Comparison of ENCODE assay signal across 8 mouse cellular contexts in the genomic region with DNA sequence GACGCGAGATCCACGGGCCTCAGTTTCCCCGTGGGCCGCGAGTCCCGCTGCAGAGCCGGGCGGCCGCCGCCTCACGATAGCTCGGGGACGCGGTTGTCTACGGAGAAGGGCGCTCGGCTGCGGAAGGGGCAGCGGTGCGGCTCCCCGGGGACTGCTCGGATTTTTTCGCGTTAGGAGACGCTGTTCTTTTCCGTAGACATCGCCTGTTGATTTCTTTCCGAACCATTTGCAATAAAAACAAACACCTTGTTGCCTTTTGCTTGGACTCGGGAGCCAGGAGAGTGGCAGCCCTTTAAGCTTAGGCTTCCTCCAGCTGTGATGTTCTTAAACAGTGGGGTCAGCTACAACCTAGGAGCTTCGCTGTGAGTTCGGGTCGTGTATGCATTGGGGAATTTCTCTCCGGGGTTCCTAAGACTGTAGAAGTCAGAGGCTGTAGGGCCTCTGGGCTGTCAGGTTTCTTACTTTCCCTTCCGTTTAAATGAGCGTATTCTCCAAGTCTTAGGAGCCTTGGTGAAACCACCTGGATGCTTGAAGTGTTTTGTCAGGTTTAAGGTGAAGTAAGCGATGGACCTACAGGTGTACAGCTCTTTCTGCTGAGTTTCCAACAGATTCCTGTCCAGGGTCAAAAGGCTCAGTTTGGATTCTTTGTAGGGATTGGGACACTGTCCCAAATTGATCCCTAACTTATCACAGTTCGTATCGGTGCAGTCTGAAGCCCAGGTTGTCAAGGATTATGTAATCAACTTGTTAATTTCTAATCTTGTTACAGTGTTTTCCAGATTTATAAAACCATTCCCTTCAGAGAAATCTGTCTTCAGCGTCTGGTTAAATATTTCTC. TPM values are rescaled to one million over a fixed set of nuclear protein-coding genes. Genes with fewer than 3 reads are reported as not detected.
DNase-seq lines count a peak whose midpoint lies in the region; ATAC-seq and TF ChIP-seq lines count a peak whose summit lies in the region.

No protein-coding gene starts in this region.

- no peaks in the 10 kb centered on the region for H3K4me1 ChIP-seq in forebrain, postnatal 0 days (ENCODE audit: insufficient read depth)
- no peaks in the 10 kb centered on the region; the same call in 1 of the 2 replicates for H3K4me1 ChIP-seq in intestine, postnatal 0 days (replicated peaks; ENCODE audit: control insufficient read depth, insufficient read depth, low read length)
- peaks cover 7% of the 10 kb centered on the region; the same call in 1 of the 2 replicates for H3K4me1 ChIP-seq in lung, embryonic 16.5 days (replicated peaks; ENCODE audit: control insufficient read depth, insufficient read depth, low read length)

- TF ChIP-seq CTCF in forebrain, postnatal 0 days (IDR thresholded peaks at IDR 0.05; ENCODE audit: low read depth), result no peak
- TF ChIP-seq CTCF in intestine, postnatal 0 days (IDR thresholded peaks at IDR 0.05; ENCODE audit: low read depth), result no peak

- H3K9ac ChIP-seq in forebrain, postnatal 0 days, result peak overlapping the region; percentile 84
- peak overlapping the region; percentile 93 for H3K9ac ChIP-seq in intestine, postnatal 0 days (ENCODE audit: low read depth, low read length)
- H3K9ac ChIP-seq in lung, embryonic 16.5 days (ENCODE audit: low read length), result peak overlapping the region; percentile 86

- peak; percentile 34 for DNase-seq in right cerebral cortex, adult 18-20 months
- no peak for DNase-seq in right cerebral cortex, postnatal 36 days (ENCODE audit: low spot score in 2 of 2)
- DNase-seq in cerebellum, adult 11-12 months, result peak; percentile 49
- peak; percentile 43 for DNase-seq in forebrain, postnatal 0 days
- DNase-seq in right cerebral cortex, postnatal 25 days, result peak; percentile 50
- DNase-seq in urinary bladder, adult 2 months (ENCODE audit: low spot score), result no peak

- H3K36me3 ChIP-seq in forebrain, postnatal 0 days (ENCODE audit: insufficient read depth), result no peaks in the 10 kb centered on the region
- H3K36me3 ChIP-seq in intestine, postnatal 0 days (ENCODE audit: control insufficient read depth, insufficient read depth), result no peaks in the 10 kb centered on the region; the same call in 1 of the 2 replicates
- peaks cover 4% of the 10 kb centered on the region; the same call in 1 of the 2 replicates for H3K36me3 ChIP-seq in lung, embryonic 16.5 days (ENCODE audit: control insufficient read depth, insufficient read depth, low read length)

- WGBS in forebrain, postnatal 0 days, result 4% methylated on average over 39 of the region's 40 CpGs
- 2% methylated on average over 40 of the region's 40 CpGs for WGBS in intestine, postnatal 0 days
- WGBS in lung, embryonic 16.5 days, result 3% methylated on average over 40 of the region's 40 CpGs

- no peak for ATAC-seq in forebrain, postnatal 0 days
- no peak for ATAC-seq in intestine, postnatal 0 days
- peak; percentile 63; the same call in 1 of the 2 replicates for ATAC-seq in lung, embryonic 16.5 days (ENCODE audit: low read depth)

- no peaks in the 10 kb centered on the region for H3K27me3 ChIP-seq in forebrain, postnatal 0 days (ENCODE audit: insufficient read depth, low read length)
- no peaks in the 10 kb centered on the region for H3K27me3 ChIP-seq in intestine, postnatal 0 days (replicated peaks; ENCODE audit: control insufficient read depth, insufficient read depth, low read length)
- no peaks in the 10 kb centered on the region for H3K27me3 ChIP-seq in lung, embryonic 16.5 days (ENCODE audit: control insufficient read depth, insufficient read depth, low read depth, low read length)

- H3K4me2 ChIP-seq in forebrain, postnatal 0 days (ENCODE audit: low read depth), result peak overlapping the region; percentile 81
- H3K4me2 ChIP-seq in intestine, postnatal 0 days (replicated peaks; ENCODE audit: low read depth), result peak overlapping the region; percentile 74
- peak overlapping the region; percentile 77 for H3K4me2 ChIP-seq in lung, embryonic 16.5 days (ENCODE audit: low read depth, low read length)

- no peaks in the 10 kb centered on the region for H3K9me3 ChIP-seq in forebrain, postnatal 0 days (ENCODE audit: low read length)
- H3K9me3 ChIP-seq in intestine, postnatal 0 days (ENCODE audit: control insufficient read depth), result no peaks in the 10 kb centered on the region
- no peaks in the 10 kb centered on the region for H3K9me3 ChIP-seq in lung, embryonic 16.5 days (ENCODE audit: control insufficient read depth, low read length)

- H3K27ac ChIP-seq in forebrain, postnatal 0 days (ENCODE audit: low read depth, low read length), result peak overlapping the region; percentile 88
- peak overlapping the region; percentile 94 for H3K27ac ChIP-seq in intestine, postnatal 0 days (ENCODE audit: low read depth, low read length)
- H3K27ac ChIP-seq in lung, embryonic 16.5 days (ENCODE audit: low read length), result peak overlapping the region; percentile 80

- peak overlapping the region; percentile 88 for H3K4me3 ChIP-seq in forebrain, postnatal 0 days (ENCODE audit: low read depth, low read length)
- peak overlapping the region; percentile 77 for H3K4me3 ChIP-seq in intestine, postnatal 0 days (ENCODE audit: low read depth, low read length)
- peak overlapping the region; percentile 77 for H3K4me3 ChIP-seq in lung, embryonic 16.5 days (ENCODE audit: low read length)

RNA-seq across cellular contexts. Expression of gene Snrk, which starts 0.8 kb away (rescaled TPM):
- total RNA-seq in forebrain, postnatal 0 days (2014; rRNA removed), result 99.8 and 109 TPM in 2 replicates
- polyA plus RNA-seq in forebrain, postnatal 0 days (2015; fragmentation: Nextera tagmentation; extraction: Ambion mirVana), result 57.7 and 82.3 TPM in 2 replicates
- 35.4 and 35.6 TPM in 2 replicates for polyA plus RNA-seq in intestine, postnatal 0 days (2015; fragmentation: Nextera tagmentation; extraction: Ambion mirVana)
- polyA plus RNA-seq in lung, embryonic 16.5 days (2015; fragmentation: Nextera tagmentation; extraction: Ambion mirVana), result 93.3 and 96.3 TPM in 2 replicates
- polyA plus RNA-seq in urinary bladder, adult 2 months (2012; rRNA removed), result 60.3 and 72.1 TPM in 2 replicates

Comparison
In these comparisons a context has a peak if more than half of its experiments do, and no peak if none do; other contexts are left out.
1. DNase-seq: peak in right cerebral cortex, adult 18-20 months (single experiment), cerebellum, adult 11-12 months (single experiment), forebrain, postnatal 0 days (single experiment) and right cerebral cortex, postnatal 25 days (single experiment); none in right cerebral cortex, postnatal 36 days (0 of 2) and urinary bladder, adult 2 months (single experiment).
2. Peak in every context shown above with its lines, with median percentiles within 50 percentile points of each other: H3K27ac ChIP-seq, H3K4me2 ChIP-seq, H3K4me3 ChIP-seq and H3K9ac ChIP-seq.